Mouse (Mus musculus) ES-E14 (cell line): Measurements from ENCODE around the gene Ptcra. TPM values are rescaled to one million over a fixed set of nuclear protein-coding genes. Genes with fewer than 3 reads are reported as not detected.

ENCODE experiments used
- DNase-seq: peaks from one replicate; pipeline ENCODE4 v3.0.0-alpha.2; 2013; ENCODE audit warnings: low read depth, low spot score
- H3K27ac ChIP-seq: 2 replicates; pipeline ENCODE4 v1.5.1; 2012; ENCODE audit warnings: low read depth, mild to moderate bottlenecking, low read length, moderate library complexity, mixed read lengths; ENCODE audit not compliant: poor library complexity, insufficient read depth, severe bottlenecking
- H3K36me3 ChIP-seq: 2 replicates; pipeline ENCODE4 v1.6.1; 2012; ENCODE audit warnings: mild to moderate bottlenecking, low read length, moderate library complexity, mixed read lengths; ENCODE audit not compliant: control insufficient read depth, poor library complexity, insufficient read depth, severe bottlenecking
- H3K4me1 ChIP-seq, 2 experiments: fragments of 150-350 bp in 1 of 2; sonication (generic) in 1 of 2; 2 replicates each; pipeline ENCODE4 v1.6.1; 2012; ENCODE audit warnings: low read length in 2 of 2, mild to moderate bottlenecking in 1 of 2, mixed read lengths in 1 of 2; ENCODE audit not compliant: control insufficient read depth in 2 of 2, insufficient read depth in 2 of 2, poor library complexity in 1 of 2
- H3K4me3 ChIP-seq, 2 experiments: fragments of 150-350 bp in 1 of 2; sonication (generic) in 1 of 2; 2 replicates each; pipeline ENCODE4 v1.5.1; 2012; ENCODE audit warnings: low read length in 2 of 2, low read depth in 1 of 2, mild to moderate bottlenecking in 1 of 2, mixed read lengths in 1 of 2; ENCODE audit not compliant: insufficient read depth in 1 of 2, poor library complexity in 1 of 2, severe bottlenecking in 1 of 2
- H3K9ac ChIP-seq: 2 replicates; pipeline ENCODE4 v1.6.1; 2012; ENCODE audit warnings: low read depth, mild to moderate bottlenecking, low read length, mixed read lengths; ENCODE audit not compliant: poor library complexity, insufficient read depth, severe bottlenecking
- H3K9me3 ChIP-seq: fragments of 150-350 bp; sonication (generic); 2 replicates; pipeline ENCODE4 v1.6.1; 2012; ENCODE audit warnings: low read depth, mild to moderate bottlenecking, low read length; ENCODE audit not compliant: control insufficient read depth, insufficient read depth
- CHD2 ChIP-seq: IDR thresholded peaks from 2 replicates; pipeline ENCODE4 v1.6.1; 2014; ENCODE audit warnings: mild to moderate bottlenecking, low read depth, low read length, inconsistent platforms
- HCFC1 ChIP-seq: IDR thresholded peaks from 2 replicates; pipeline ENCODE4 v1.6.1; 2012; ENCODE audit warnings: low read length, inconsistent platforms, borderline replicate concordance; ENCODE audit not compliant: insufficient read depth
- MAFK ChIP-seq: IDR thresholded peaks from 2 replicates; pipeline ENCODE4 v1.6.1; 2014; ENCODE audit warnings: mild to moderate bottlenecking, low read depth, low read length, inconsistent platforms; ENCODE audit not compliant: insufficient read depth
- ZC3H11A ChIP-seq: IDR thresholded peaks from 2 replicates; pipeline ENCODE4 v1.6.1; 2012; ENCODE audit warnings: low read depth, mild to moderate bottlenecking, inconsistent platforms, low read length, borderline replicate concordance
- ZNF384 ChIP-seq: IDR thresholded peaks from 2 replicates; pipeline ENCODE4 v1.6.1; 2012; ENCODE audit warnings: low read depth, low read length, inconsistent platforms
- in situ Hi-C, 2 experiments: fragments of 600-800 bp; cut with MboI; formaldehyde crosslinking; loops; one replicate each; pipeline ENCODE4 v1.15.1; 2025; ENCODE audit warnings: low sequenced_read_pairs in 2 of 2, inconsistent platforms in 1 of 2; ENCODE audit not compliant: unreplicated experiment in 2 of 2
- total RNA-seq: library from RNA; depleted of rRNA; stranded (reverse); fragments of 300-350 nt; gene quantifications from 2 replicates; pipeline ENCODE4 v1.2.3, GENCODE M21; 2012; rRNA removed

The Ptcra gene
- total RNA-seq, 1 experiment = 2.2 TPM

- Histone ChIP-seq H3K4me1 (peaks cover 7 to 9% of the 10 kb centered on the region in 2 experiments), H3K4me3 (no peak overlapping the region)
- no peak for DNase-seq
Observed at GRCm38 (mm10) chr17:46706375-46707089, 57.0 kb downstream of the Ptcra start.

More at GRCm38 (mm10) chr17:46706375-46707089, 57.0 kb downstream of the Ptcra start:
- in situ Hi-C loops = no loop called here
- Histone ChIP-seq H3K27ac (no peak overlapping the region), H3K9ac (no peak overlapping the region), H3K36me3 (no peaks in the 10 kb centered on the region), H3K9me3 (no peaks in the 10 kb centered on the region)
- no peak for TF ChIP-seq CHD2
- TF ChIP-seq ZNF384 = no peak
- TF ChIP-seq HCFC1 = no peak
- TF ChIP-seq MAFK = no peak
- no peak for TF ChIP-seq ZC3H11A

Other genes starting within 250 kb of the Ptcra start
- 1.8 and 4.5 TPM in 2 replicates for gene Cul9, start 217.3 kb downstream of the Ptcra start, total RNA-seq
- 65.2 and 75.6 TPM in 2 replicates for gene Srf, start 207.5 kb downstream of the Ptcra start, total RNA-seq
- 200 and 384 TPM in 2 replicates for gene Ptk7, start 134.2 kb downstream of the Ptcra start, total RNA-seq
- gene Klc4, start 117.7 kb downstream of the Ptcra start, total RNA-seq = 17.8 and 20.7 TPM in 2 replicates
- 205 and 261 TPM in 2 replicates for gene Mrpl2, start 117.5 kb downstream of the Ptcra start, total RNA-seq
- 88.5 and 96.1 TPM in 2 replicates for gene Cul7, start 113.4 kb downstream of the Ptcra start, total RNA-seq
- 44.5 and 57.0 TPM in 2 replicates for gene Rrp36, start 89.4 kb downstream of the Ptcra start, total RNA-seq
- 72.9 and 77.5 TPM in 2 replicates for gene Mea1, start 84.9 kb downstream of the Ptcra start, total RNA-seq
- gene Klhdc3, start 82.8 kb downstream of the Ptcra start, total RNA-seq = 65.1 and 73.0 TPM in 2 replicates
- gene Ppp2r5d, start 58.6 kb downstream of the Ptcra start, total RNA-seq = 70.6 and 73.0 TPM in 2 replicates
- 17.8 and 22.2 TPM in 2 replicates for gene Pex6, start 52.2 kb downstream of the Ptcra start, total RNA-seq
- 1.2 and 4.3 TPM in 2 replicates for gene Gnmt, start 34.5 kb downstream of the Ptcra start, total RNA-seq
- gene Cnpy3, start 11.5 kb downstream of the Ptcra start, total RNA-seq = 69.7 and 122 TPM in 2 replicates
- gene 2310039H08Rik, start 8.9 kb upstream of the Ptcra start, total RNA-seq = 19.5 and 21.4 TPM in 2 replicates
- gene Rpl7l1, start 19.0 kb upstream of the Ptcra start, total RNA-seq = 132 and 179 TPM in 2 replicates
- 20.2 and 27.1 TPM in 2 replicates for gene Bicral, start 94.8 kb upstream of the Ptcra start, total RNA-seq
- 20.5 and 30.0 TPM in 2 replicates for gene Tbcc, start 127.0 kb upstream of the Ptcra start, total RNA-seq
- 0.18 and 0.48 TPM in 2 replicates for gene Prph2, start 146.7 kb upstream of the Ptcra start, total RNA-seq
- 30.8 and 33.6 TPM in 2 replicates for gene Ubr2, start 246.8 kb upstream of the Ptcra start, total RNA-seq